Mouse (Mus musculus) urinary bladder, postnatal 10 days (tissue): Measurements from ENCODE around the gene Irf3.

ENCODE experiments used
- DNase-seq: peaks from one replicate; pipeline ENCODE4 v3.0.0; 2022; ENCODE audit warnings: low spot score

Irf3 gene

GRCm38 (mm10) chr7:44974383-44975116 lies 22.9 kb upstream of the Irf3 start, which contains the start of gene Cpt1c:
Cpt1c (minus strand) TSS chr7:44974851.
- DNase-seq: no peak

GRCm38 (mm10) chr7:44975117-44975419 lies 22.4 kb upstream of the Irf3 start:
- no peak for DNase-seq

GRCm38 (mm10) chr7:44978300-44978699 lies 19.1 kb upstream of the Irf3 start:
- no peak for DNase-seq

GRCm38 (mm10) chr7:44981539-44981938 lies 15.9 kb upstream of the Irf3 start:
- no peak for DNase-seq

- DNase-seq: peak; percentile 73
Observed at GRCm38 (mm10) chr7:44983085-44983484, 14.4 kb upstream of the Irf3 start.

GRCm38 (mm10) chr7:44983944-44984832 lies 13.3 kb upstream of the Irf3 start:
- no peak for DNase-seq

- no peak for DNase-seq
Observed at GRCm38 (mm10) chr7:44984833-44985164, 12.6 kb upstream of the Irf3 start.

- no peak for DNase-seq
Observed at GRCm38 (mm10) chr7:44985595-44986191, 11.8 kb upstream of the Irf3 start.

GRCm38 (mm10) chr7:44986192-44986878 lies 11.1 kb upstream of the Irf3 start, which contains the start of gene Prmt1:
Prmt1 (minus strand) TSS chr7:44986568.
- peak; percentile 87 for DNase-seq

GRCm38 (mm10) chr7:44986879-44987718 lies 10.3 kb upstream of the Irf3 start:
- no peak for DNase-seq

GRCm38 (mm10) chr7:44996672-44997071 lies 776 bp upstream of the Irf3 start:
- no peak for DNase-seq

GRCm38 (mm10) chr7:44997940-44998428 lies 536 bp downstream of the Irf3 start:
- no peak for DNase-seq

GRCm38 (mm10) chr7:44998501-44998955 lies 1.1 kb downstream of the Irf3 start, which contains the start of gene Bcl2l12:
Bcl2l12 (minus strand) TSS chr7:44998712.
- DNase-seq: no peak

- DNase-seq: no peak
Observed at GRCm38 (mm10) chr7:44999753-45000152, 2.3 kb downstream of the Irf3 start.

- DNase-seq: no peak
Observed at GRCm38 (mm10) chr7:45000539-45001114, 3.2 kb downstream of the Irf3 start.

GRCm38 (mm10) chr7:45002440-45002839 lies 5.0 kb downstream of the Irf3 start:
- DNase-seq: no peak

- DNase-seq: no peak
Observed at GRCm38 (mm10) chr7:45004546-45004945, 7.1 kb downstream of the Irf3 start.

- DNase-seq: no peak
Observed at GRCm38 (mm10) chr7:45005321-45005992, 8.0 kb downstream of the Irf3 start.

- DNase-seq: no peak
Observed at GRCm38 (mm10) chr7:45006503-45006902, 9.1 kb downstream of the Irf3 start.

- no peak for DNase-seq
Observed at GRCm38 (mm10) chr7:45007141-45007540, 9.7 kb downstream of the Irf3 start.
